Mouse (Mus musculus) liver, embryonic 14.5 days (tissue): ENCODE measurements around the gene Plpp3.

Experiments used
- CTCF ChIP-seq: IDR thresholded peaks from 2 replicates; pipeline ENCODE4 v1.5.1; 2016; ENCODE audit warnings: antibody characterized with exemption, low read depth, control low read depth
- EP300 ChIP-seq: IDR thresholded peaks from 2 replicates; pipeline ENCODE4 v1.6.1; 2016; ENCODE audit warnings: antibody characterized with exemption, low read depth

GRCm38 (mm10) chr4:105260893-105261769 lies 104.0 kb downstream of the Plpp3 start:
- TF ChIP-seq EP300 (no peak), CTCF (no peak)
